Mouse (Mus musculus): ENCODE data around the gene Muc20.

The Muc20 gene

DNA sequence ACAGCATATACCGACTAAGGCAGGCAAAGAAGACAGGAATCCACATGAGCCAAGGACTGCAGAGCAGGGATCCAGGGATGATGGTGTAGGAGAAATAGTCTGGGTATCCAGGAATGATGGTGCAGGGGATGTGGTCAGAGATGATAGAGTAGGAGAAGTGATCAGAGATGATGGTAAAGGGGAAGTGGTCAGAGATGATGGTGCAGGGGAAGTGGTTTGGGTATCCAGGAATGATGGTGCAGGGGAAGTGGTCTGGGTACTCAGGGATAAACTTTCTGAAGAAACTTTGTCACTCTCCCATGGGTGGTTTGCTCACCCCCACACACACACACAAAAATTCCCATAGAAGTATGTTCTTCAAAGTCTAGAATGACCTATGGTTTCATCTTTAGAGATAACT, 2.1 kb downstream of the Muc20 start:
- DNase-seq: no peak

DNA sequence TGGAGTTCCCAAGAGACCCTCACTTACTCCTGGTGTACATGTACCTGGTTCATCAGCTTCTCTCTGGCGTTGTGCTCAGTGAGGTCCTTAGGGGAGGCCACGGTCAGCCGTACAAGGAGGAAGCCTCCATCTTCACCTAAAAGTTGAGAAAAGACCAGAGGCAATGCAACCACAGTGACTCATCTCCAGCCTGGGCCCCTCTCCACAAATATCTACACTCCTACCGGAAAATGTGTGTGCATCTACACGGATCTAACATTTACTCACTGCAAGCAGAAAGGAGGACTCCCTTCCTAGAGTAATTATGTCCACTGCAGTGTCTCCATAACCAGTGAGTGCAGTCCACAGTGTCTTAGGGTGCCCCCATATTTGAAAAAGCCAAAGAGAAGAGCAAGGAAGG, 7.2 kb downstream of the Muc20 start:
- DNase-seq: no peak

DNA sequence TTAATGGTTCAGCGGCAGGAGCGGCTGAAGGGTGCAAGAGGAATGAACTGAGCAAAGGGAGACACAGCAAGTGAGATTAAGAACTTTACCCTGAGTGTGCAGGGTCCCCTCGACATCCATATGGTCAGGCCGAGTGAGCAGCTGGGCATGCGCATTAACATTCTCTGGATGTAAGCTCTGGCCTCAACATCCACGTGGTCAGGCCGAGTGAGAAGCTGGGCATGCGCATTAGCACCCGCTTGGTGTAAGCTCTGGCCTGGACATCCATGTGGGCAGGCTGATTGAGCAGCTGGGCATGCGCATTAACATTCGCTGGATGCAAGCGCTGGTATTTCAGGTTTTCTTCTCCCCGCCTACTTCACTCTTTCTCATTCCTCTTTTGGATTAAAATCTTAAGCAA, 12.4 kb downstream of the Muc20 start:
- DNase-seq: peak in 1 of 2 experiments; percentile 7

GRCm38 (mm10) chr16:32783324-32784062, 13.7 kb downstream of the Muc20 start:
- peak in 1 of 2 experiments; percentile 27 for DNase-seq

GRCm38 (mm10) chr16:32778956-32779355, 18.3 kb downstream of the Muc20 start:
- DNase-seq: no peak

GRCm38 (mm10) chr16:32776676-32777075, 20.6 kb downstream of the Muc20 start:
- no peak for DNase-seq

DNA sequence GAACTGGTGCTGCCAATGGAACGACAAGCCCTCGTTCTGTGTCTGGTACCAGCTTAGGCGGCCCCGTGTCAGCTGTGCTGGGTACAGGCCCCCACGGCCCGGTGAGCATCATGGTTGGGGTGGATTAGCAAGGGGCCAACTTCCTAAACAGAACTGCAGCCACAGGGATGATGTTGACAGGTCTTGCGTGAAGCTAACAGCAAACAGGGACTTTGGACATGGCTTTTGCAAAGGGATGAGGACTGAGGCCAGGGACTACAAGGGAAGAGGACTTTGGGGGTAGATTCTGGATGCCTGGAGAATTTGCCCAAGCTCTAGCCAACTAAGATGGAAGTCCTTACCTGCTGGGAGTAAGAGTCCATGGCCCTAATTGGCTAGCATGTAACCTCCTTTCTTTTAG, 30.3 kb downstream of the Muc20 start:
- DNase-seq: no peak

DNA sequence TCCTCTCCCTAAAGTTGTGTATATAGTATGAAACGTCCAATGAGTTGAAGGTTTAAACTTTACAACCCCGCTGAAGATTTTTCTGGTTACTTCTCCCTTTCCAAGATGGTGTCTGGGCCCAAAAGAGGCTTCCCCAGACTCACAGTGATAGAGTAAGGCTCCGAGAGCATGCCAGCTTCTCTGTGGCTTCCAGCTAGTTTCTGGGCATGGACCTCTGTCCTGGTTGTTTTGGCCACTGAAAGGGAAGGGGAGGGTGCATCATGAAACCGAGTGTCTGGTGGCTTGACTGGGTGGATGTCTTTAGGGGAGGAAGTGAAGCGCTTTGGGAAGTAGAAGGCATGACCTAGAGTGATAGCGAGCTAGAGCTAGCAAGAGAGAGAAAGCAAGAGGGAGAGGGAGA, 32.3 kb downstream of the Muc20 start:
- DNase-seq: no peak

DNA sequence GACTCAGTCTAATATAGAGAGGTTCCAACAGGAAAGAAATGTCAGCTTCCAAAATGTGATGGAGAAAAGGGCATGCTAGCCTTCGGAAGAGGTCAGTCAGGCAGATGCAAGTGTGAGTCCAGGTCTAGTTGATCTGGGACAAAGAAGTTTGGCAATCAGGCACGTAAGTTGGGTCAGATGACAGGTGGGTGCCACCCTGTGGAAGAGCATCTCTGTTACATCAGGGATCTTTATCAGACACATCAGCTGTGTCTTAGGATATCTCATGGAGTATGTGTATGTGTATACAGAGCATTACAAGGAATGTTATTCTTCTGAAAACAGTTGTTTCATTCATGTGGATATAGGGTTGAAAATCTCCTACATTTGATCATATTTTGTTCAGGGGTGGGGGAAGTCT, 32.7 kb downstream of the Muc20 start:
- DNase-seq: no peak

DNA sequence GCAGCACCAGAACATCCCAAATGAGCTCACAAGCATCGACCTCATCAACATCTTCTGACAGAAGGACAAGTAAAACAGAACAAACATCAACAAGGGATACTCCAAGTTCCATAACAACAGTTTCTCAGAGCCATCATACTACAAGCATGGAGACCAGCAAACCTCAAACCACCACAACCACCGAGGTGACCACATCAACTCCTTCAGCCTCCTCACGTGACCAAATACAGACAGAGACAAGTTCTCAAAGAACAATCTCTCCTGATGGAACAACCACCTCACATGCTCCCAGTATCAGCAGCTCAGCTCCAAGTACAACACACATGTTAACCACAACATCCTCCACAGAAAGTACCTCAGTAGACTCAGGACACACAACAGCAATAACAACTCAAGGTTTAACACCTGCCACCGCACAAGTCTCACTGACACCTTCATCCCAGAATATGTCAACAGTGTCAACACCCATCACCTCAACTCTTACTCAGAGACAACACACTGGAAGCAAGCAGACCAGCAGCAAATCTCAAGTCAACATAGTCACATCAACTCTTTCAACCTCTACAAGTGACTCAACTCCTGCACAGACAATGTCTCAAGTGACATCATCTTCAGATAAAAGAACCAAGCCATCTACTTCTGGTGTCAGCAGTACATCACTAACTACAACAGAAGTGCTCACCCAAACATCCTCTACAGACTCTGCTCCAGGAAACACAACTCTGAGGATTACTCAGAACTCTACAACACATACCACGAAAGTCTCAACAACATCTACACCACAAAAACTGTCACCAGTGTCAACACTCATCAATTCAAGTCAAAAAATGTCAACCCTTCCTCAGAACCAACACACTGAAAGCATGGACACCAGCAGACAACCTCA, 46.8 kb downstream of the Muc20 start:
- DNase-seq: no peak

DNA sequence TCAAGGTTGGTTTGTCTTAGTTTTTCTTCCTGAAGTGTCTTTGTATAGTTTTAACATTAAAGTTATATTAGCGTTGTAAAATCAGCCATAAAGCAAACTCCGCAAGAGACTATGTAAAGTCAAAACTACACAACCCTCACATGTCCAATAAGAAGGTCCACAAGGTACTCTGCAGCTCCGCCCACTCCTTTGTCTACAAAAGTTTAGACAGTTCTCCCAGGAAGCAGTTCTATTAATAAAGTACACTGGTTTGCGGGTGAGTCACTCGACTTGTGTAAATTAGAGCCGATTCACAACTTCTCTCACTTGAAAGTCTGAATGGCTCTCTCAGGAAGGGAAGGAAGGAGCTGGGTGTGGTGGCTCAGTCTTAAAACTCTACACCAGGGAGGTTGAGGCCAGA, 51.4 kb downstream of the Muc20 start:
- no peak for DNase-seq

DNA sequence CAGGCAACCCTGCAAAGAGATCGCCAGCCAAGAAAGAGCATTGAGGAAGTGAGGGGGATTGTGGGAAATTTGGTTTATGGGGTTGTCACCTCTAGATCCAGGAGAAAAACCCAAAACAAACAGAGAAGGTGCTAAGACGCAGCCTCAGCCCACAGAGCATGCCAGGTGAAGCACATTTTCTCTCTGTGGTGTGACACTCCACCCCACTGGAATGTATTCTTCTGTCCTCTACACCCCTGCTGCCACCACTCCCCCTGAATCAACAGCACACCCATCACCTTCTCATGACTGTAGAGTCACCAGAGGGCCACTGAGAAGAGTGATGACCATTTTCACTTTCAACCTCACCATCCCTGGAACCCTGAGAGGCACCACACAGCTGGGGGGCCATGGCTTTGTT, 54.5 kb downstream of the Muc20 start:
- no peak for DNase-seq

DNA sequence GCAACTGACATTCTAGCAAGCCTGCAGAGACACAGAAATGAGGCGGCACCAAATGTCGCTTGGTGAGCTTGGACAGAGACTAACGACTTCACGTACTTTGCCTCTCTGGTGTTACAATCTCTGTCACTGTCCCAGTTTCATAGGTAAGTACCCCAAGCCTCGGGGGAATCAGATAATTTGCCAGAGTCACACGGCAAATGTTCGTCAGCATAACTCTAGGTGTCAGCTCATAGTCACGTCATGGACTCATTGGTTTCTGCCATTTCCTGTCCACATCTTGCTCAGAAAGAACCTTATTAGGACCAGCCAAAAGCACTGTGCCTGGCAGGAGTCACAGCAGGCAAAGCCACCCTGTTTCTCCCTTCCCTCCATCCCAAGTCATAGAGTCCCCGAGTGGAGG, 55.9 kb downstream of the Muc20 start:
- no peak for DNase-seq

DNA sequence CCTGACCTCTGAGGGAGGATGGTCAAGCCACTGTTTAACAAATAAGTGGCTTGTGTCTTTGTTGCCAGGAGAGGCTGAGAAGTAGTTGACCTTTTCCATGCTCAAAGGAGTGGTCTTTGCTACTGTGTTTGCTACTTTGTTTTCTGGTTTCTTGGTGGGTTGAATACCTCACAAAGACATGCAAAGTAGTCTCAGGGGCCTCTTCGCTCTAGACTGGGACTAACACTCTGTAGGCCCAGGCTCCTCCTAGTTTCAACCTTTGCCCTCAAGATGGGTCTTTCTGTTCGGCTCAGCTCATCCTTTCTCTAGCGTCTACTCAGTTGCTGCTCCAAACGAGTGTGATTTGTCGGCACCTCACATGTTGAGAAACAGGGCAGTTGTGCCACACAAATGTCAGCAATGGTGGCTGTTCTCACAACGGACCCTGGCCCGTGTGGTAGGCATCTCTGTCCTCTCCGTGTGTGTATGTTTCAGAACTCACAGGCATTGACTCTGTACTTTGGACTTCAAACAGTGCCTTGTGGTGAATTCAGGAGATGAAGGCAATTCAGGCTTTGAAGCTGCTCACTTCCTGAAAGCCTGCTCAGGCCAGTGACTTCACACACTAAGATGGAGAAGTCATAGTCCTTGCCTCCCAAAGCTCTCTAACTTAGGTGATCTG, 57.1 kb downstream of the Muc20 start:
- DNase-seq: no peak

DNA sequence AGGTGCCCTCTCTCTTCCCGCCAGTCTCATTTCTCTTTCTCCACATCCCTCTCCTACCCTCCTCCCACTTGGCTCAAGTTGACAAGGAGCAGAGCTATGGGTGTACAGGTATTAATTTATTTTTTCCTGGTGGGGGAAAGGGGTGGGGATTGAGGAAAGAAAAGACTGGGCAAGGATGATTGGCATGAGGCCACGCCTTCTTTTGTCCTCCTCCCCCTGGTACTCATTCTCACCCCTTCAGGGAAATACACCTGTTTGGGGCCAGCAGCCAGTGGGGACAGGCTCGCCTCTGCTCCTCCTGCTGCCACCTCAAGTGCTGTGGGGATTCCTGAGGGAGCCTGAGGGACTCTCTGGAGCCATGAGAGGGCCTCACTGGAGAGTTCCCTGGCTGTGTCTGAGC, 61.2 kb downstream of the Muc20 start:
- DNase-seq: no peak

GRCm38 (mm10) chr16:32735586-32735985, 61.6 kb downstream of the Muc20 start, which contains the start of gene Muc4:
Gene Muc4, plus strand, starts transcription at chr16:32735886.
- no peak for DNase-seq

- no peak for DNase-seq
Observed at GRCm38 (mm10) chr16:32733213-32733612, 64.0 kb downstream of the Muc20 start.

DNA sequence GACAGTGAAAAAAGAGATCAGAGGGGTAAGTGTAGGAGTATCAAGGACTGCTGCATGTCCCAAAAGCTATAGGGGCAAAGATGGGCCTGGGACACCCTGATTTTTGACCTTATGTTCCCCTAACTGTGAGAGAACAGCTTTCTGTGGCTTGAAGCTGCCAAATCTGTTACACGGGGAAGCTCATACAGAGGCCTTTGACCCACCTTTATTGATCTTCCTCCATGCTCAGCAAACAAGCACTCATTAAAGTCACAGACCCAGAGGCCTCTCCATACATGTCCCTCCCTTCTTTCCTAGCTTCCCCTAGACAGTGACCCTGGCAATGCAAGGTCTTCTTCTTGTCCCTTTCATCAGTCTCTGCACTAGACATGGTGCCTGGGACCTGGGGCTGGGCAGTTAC, 68.5 kb downstream of the Muc20 start:
- no peak for DNase-seq

- no peak for DNase-seq
Observed at GRCm38 (mm10) chr16:32728240-32728639, 69.0 kb downstream of the Muc20 start.

Measured in kidney, postnatal 4 days (tissue).